Mouse (Mus musculus) embryonic facial prominence, embryonic 14.5 days (tissue): ENCODE results near the gene Crat. TPM values are rescaled to one million over a fixed set of nuclear protein-coding genes. Genes with fewer than 3 reads are reported as not detected.

Source experiments
- ATAC-seq: fragments of 200-750 bp; cut with Nextera tagmentation; 2 replicates; pipeline ENCODE4 v1.8.0; 2017; ENCODE audit warnings: low read depth, moderate number of reproducible peaks, moderate TSS enrichment
- DNase-seq: peaks from one replicate; pipeline ENCODE4 v3.0.0-alpha.2; 2015; ENCODE audit warnings: low spot score
- H3K27ac ChIP-seq: fragments of 300-500 bp; sonication (generic); replicated peaks from 2 replicates; pipeline ENCODE4 v1.5.1; 2014; ENCODE audit warnings: low read depth, mild to moderate bottlenecking, low read length, moderate library complexity
- H3K27me3 ChIP-seq: fragments of 300-500 bp; sonication (generic); replicated peaks from 2 replicates; pipeline ENCODE4 v1.6.1; 2014; ENCODE audit warnings: low read length; ENCODE audit not compliant: control insufficient read depth, insufficient read depth
- H3K36me3 ChIP-seq: fragments of 300-500 bp; sonication (generic); 2 replicates; pipeline ENCODE4 v1.6.1; 2014; ENCODE audit warnings: low read length, mixed read lengths; ENCODE audit not compliant: control insufficient read depth, insufficient read depth
- H3K4me1 ChIP-seq: fragments of 300-500 bp; sonication (generic); 2 replicates; pipeline ENCODE4 v1.6.1; 2014; ENCODE audit warnings: antibody characterized with exemption, low read length; ENCODE audit not compliant: control insufficient read depth, insufficient read depth
- H3K4me2 ChIP-seq: fragments of 300-500 bp; sonication (generic); 2 replicates; pipeline ENCODE4 v1.6.1; 2014; ENCODE audit warnings: low read depth, mild to moderate bottlenecking, low read length, moderate library complexity, mixed read lengths
- H3K4me3 ChIP-seq: fragments of 300-500 bp; sonication (generic); 2 replicates; pipeline ENCODE4 v1.5.1; 2014; ENCODE audit warnings: low read depth, mild to moderate bottlenecking, low read length
- H3K9ac ChIP-seq: fragments of 300-500 bp; sonication (generic); 2 replicates; pipeline ENCODE4 v1.6.1; 2014; ENCODE audit warnings: low read depth, mild to moderate bottlenecking, low read length, moderate library complexity, mixed read lengths
- H3K9me3 ChIP-seq: fragments of 300-500 bp; sonication (generic); 2 replicates; pipeline ENCODE4 v1.6.1; 2016; ENCODE audit warnings: low read length; ENCODE audit not compliant: control insufficient read depth
- WGBS: fragments of 180-500 bp; shearing (Covaris S2); extraction: QIAGEN DNeasy Blood & Tissue Kit; methylation state at CpG from one replicate; pipeline ENCODE4 v1.1.7; 2014; 5-methylcytosine and 5-hydroxymethylcytosine counted together
- polyA plus RNA-seq: library from polyadenylated mRNA; unstranded; fragments of >200 nt; fragmentation: Nextera tagmentation; extraction: Ambion mirVana; gene quantifications from 2 replicates; pipeline ENCODE4 v1.2.1, GENCODE M21; 2014

Gene Crat
- polyA plus RNA-seq, 1 experiment from 2014 or later = 46.9 TPM

DNA sequence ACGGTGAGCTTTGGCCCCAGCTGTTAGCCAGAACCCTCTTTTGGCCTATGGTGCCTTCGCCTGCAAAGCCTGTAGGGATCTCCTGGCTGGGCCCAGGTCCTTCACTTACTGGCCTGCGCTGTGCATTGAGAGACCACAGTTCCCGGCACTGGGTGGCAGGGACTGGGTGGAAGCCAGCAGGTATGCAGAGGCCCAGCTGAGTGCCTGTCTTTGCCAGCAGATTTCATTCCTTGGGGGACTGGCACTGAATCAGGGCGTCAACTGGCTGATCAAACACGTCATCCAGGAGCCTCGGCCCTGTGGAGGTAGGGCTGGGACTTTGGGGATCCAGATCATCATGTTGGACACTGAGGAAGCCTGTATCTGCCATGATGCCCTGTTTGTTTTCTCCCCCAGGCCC is 19.9 kb downstream of the Crat start:
- H3K4me2 ChIP-seq = no peak overlapping the region
- H3K9ac ChIP-seq = peak overlapping the region; percentile 25; the same call in 1 of the 2 replicates
- no peak for ATAC-seq
- no peak overlapping the region for H3K27ac ChIP-seq
- H3K4me3 ChIP-seq = no peak overlapping the region
- no peaks in the 10 kb centered on the region for H3K9me3 ChIP-seq
- no peaks in the 10 kb centered on the region for H3K27me3 ChIP-seq
- H3K4me1 ChIP-seq = peaks cover 6% of the 10 kb centered on the region; the same call in 1 of the 2 replicates
- H3K36me3 ChIP-seq = peaks cover 44% of the 10 kb centered on the region
- 88% methylated on average over 7 of the region's 7 CpGs for WGBS
- DNase-seq = no peak

DNA sequence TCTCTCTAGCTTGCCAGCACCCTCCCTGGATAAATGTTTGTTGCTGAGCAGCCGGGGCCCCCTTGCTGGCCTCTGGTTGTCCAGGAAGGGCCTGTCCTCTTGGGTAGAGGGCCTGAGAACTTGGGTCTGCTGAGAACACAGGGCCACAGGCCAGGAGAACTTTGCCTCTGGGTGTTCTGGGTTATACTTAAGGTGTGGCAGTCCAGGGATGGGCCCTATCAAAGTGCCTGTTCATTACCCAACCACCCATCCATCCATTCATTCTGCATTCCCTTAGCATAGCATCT is 22.3 kb downstream of the Crat start:
- H3K27me3 ChIP-seq = no peaks in the 10 kb centered on the region
- H3K9me3 ChIP-seq = no peaks in the 10 kb centered on the region
- H3K4me3 ChIP-seq = peak overlapping the region; percentile 92
- peak overlapping the region; percentile 80 for H3K27ac ChIP-seq
- peak overlapping the region; percentile 94 for H3K4me2 ChIP-seq
- H3K4me1 ChIP-seq = peaks cover 6% of the 10 kb centered on the region; the same call in 1 of the 2 replicates
- no peak for DNase-seq
- H3K36me3 ChIP-seq = peaks cover 21% of the 10 kb centered on the region; the same call in 1 of the 2 replicates
- WGBS = 60% methylated on average over 1 of the region's 1 CpGs
- no peak for ATAC-seq
- peak overlapping the region; percentile 75 for H3K9ac ChIP-seq

DNA sequence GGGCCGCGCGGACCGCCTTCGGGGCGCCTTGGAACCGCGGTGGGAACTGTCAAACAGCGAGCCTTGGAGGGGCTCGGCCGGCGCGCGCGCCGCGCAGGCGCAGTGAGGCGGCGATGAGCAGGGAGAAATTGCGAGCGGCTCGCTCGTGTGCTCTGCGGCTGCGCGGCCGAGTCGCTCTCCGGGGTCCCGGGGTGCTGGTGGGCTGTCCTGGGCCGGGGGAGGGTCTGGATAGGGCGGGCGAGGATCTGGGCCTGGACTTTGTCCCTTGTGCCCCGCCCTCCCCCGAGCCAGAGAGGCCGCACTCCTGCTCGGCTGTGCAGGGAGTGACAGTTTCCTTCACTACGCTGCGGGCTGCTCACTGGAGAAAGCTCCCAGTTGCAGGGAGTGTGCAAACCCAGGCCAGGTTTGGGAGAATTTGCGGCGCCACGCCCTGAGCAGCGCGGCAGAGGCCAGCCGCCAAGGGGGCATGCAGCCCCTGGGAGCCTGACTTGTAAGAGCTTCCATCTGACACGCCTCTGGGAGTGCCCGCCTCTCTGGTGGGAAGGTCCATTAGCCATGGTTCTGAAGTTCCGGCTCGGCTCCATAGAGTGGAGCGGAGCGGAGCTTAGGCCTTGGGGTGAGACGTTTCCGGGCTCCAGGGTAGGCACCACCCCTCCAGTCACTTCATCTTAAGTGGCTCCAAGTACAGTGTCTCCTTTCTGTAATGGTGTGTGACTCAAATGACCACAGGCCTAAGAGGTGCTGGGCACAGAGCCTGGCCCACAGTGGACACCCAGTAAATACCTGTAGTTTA is 22.8 kb downstream of the Crat start:
- 0% methylated on average over 38 of the region's 54 CpGs for WGBS
- no peaks in the 10 kb centered on the region for H3K9me3 ChIP-seq
- DNase-seq = peak; percentile 89
- ATAC-seq = peak; percentile 80
- H3K9ac ChIP-seq = peak overlapping the region; percentile 75
- peak overlapping the region; percentile 92 for H3K4me3 ChIP-seq
- peak overlapping the region; percentile 80 for H3K27ac ChIP-seq
- peak overlapping the region; percentile 94 for H3K4me2 ChIP-seq
- no peaks in the 10 kb centered on the region for H3K27me3 ChIP-seq
- peaks cover 6% of the 10 kb centered on the region; the same call in 1 of the 2 replicates for H3K4me1 ChIP-seq
- H3K36me3 ChIP-seq = peaks cover 20% of the 10 kb centered on the region; the same call in 1 of the 2 replicates

DNA sequence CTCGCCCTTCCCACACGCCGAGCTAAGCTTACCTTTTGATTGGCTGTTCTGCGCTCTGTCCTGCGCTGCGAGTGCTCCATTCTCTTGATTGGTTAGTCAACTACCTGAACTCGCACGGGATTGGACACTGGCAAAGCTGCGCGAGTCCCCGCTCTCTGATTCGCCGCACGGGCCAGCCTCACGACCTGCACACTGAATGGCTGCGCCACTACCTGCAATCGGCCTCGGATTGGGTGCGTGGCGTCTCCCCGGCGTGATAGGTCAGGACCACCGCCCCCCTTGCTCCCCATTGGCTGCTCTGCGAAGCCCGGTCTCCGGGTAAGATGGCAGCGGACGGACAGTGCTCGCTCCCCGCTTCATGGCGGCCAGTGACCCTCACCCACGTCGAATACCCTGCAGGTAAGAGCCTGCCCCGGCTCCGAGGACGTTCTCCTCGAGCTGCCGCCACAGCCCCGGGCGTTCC is 23.5 kb downstream of the Crat start, which contains the start of gene Dolpp1:
Dolpp1 (plus strand) TSS at position 141 of the 463 bp plus-strand sequence.
- Histone ChIP-seq H3K27ac (peak within 1 kb of the TSS; percentile 80), H3K9me3 (no peaks in the 10 kb centered on the region), H3K27me3 (no peaks in the 10 kb centered on the region), H3K4me3 (peak within 1 kb of the TSS; percentile 92), H3K9ac (peak within 1 kb of the TSS; percentile 75), H3K36me3 (peaks cover 13% of the 10 kb centered on the region; the same call in 1 of the 2 replicates), H3K4me2 (peak within 1 kb of the TSS; percentile 94), H3K4me1 (peaks cover 6% of the 10 kb centered on the region; the same call in 1 of the 2 replicates)
- ATAC-seq = peak; percentile 98
- under 1% methylated on average over 36 of the region's 40 CpGs for WGBS
- DNase-seq = peak; percentile 99

- H3K4me2 ChIP-seq = no peak overlapping the region
- no peak overlapping the region for H3K9ac ChIP-seq
- no peak for DNase-seq
- peaks cover 9% of the 10 kb centered on the region; the same call in 1 of the 2 replicates for H3K36me3 ChIP-seq
- no peak for ATAC-seq
- no peak overlapping the region for H3K27ac ChIP-seq
- H3K27me3 ChIP-seq = no peaks in the 10 kb centered on the region
- WGBS = 92% methylated on average over 2 of the region's 2 CpGs
- H3K4me3 ChIP-seq = no peak overlapping the region
- H3K4me1 ChIP-seq = peaks cover 6% of the 10 kb centered on the region; the same call in 1 of the 2 replicates
- H3K9me3 ChIP-seq = no peaks in the 10 kb centered on the region
Observed at GRCm38 (mm10) chr2:30389000-30389399, 26.6 kb downstream of the Crat start.

GRCm38 (mm10) chr2:30386913-30387312 is 28.7 kb downstream of the Crat start:
- Histone ChIP-seq H3K9me3 (no peaks in the 10 kb centered on the region), H3K9ac (no peak overlapping the region), H3K27me3 (no peaks in the 10 kb centered on the region), H3K4me1 (no peaks in the 10 kb centered on the region), H3K4me2 (no peak overlapping the region), H3K4me3 (no peak overlapping the region), H3K27ac (no peak overlapping the region), H3K36me3 (peaks cover 30% of the 10 kb centered on the region; the same call in 1 of the 2 replicates)
- no peak for ATAC-seq
- 84% methylated on average over 9 of the region's 9 CpGs for WGBS
- DNase-seq = no peak

DNA sequence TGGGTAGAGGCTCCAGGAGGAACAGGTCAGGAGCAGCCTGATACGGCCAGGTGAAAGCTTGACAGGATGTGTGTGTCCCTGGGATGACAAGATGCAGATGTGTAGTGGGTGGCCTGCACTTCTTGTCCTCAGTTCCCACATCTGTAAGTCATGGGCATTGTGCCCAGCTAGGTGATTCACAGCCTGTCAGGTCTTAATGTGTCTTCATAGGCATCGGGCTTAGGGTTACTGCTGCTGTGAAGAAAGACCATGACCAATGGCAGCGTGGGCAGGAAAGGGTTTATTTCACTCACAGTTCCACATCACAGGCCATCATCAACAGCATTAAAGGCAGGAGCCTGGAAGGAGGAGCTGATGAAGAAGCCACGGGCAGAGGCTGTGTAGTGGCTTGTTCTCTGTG is 30.0 kb downstream of the Crat start:
- Histone ChIP-seq H3K9me3 (no peaks in the 10 kb centered on the region), H3K4me3 (no peak overlapping the region), H3K27ac (no peak overlapping the region), H3K9ac (no peak overlapping the region), H3K4me2 (no peak overlapping the region), H3K27me3 (no peaks in the 10 kb centered on the region), H3K36me3 (peaks cover 42% of the 10 kb centered on the region), H3K4me1 (no peaks in the 10 kb centered on the region)
- ATAC-seq (no peak), DNase-seq (no peak)
- 82% methylated on average over 4 of the region's 4 CpGs for WGBS

DNA sequence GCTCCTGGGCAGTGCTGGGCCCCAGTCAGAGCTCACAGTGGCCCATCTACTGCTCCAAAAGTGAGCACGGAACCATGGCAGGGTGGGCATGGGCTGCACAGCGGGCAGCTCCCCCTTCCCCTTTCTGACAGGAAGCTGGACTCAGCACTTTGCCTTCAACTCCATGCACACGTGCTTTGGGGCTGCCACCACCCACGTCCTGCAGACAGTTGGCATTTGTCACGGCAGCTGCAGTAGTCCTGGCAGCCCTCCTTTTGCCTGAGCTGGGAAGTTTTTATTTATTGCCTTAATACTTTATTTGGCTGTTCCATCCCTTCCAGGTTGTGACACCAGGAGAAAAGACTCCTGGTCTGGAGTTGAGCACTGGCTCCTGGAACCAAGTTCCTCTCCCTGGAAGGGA is 30.8 kb downstream of the Crat start:
- Histone ChIP-seq H3K27me3 (no peaks in the 10 kb centered on the region), H3K36me3 (peaks cover 48% of the 10 kb centered on the region), H3K9ac (no peak overlapping the region), H3K4me1 (no peaks in the 10 kb centered on the region), H3K4me3 (no peak overlapping the region), H3K4me2 (no peak overlapping the region), H3K27ac (no peak overlapping the region), H3K9me3 (no peaks in the 10 kb centered on the region)
- 72% methylated on average over 5 of the region's 5 CpGs for WGBS
- DNase-seq (no peak), ATAC-seq (no peak)

DNA sequence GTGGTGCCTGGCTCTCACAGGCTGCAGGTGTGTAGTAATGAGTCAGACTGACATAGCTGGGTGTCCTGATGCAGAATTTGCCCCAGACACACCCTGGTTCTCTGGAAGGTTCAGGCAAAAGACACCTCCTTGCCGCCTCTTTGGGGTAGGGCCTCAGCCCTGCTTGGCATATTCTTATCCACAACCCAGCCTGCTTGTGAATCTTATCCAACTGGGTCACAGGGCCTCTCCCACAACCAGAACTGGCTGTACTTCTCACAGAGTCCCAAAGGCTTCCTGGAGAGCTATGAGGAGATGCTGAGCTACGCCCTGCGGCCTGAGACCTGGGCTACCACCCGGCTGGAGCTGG is 34.3 kb downstream of the Crat start:
- Histone ChIP-seq H3K4me1 (no peaks in the 10 kb centered on the region), H3K27me3 (no peaks in the 10 kb centered on the region), H3K4me3 (no peak overlapping the region), H3K9ac (no peak overlapping the region), H3K9me3 (no peaks in the 10 kb centered on the region), H3K27ac (no peak overlapping the region), H3K36me3 (peaks cover 81% of the 10 kb centered on the region), H3K4me2 (no peak overlapping the region)
- 95% methylated on average over 4 of the region's 4 CpGs for WGBS
- DNase-seq (no peak), ATAC-seq (no peak)
